Mouse (Mus musculus) splenic B cell, adult 2 months (primary cell): ENCODE data around the gene Pxk.

Source experiments
- DNase-seq: peaks from one replicate; pipeline ENCODE4 v3.0.0-alpha.2; 2011; ENCODE audit warnings: low read depth, low spot score
- H3K27me3 ChIP-seq: 2 replicates; pipeline ENCODE4 v1.6.1; 2012; ENCODE audit warnings: mild to moderate bottlenecking, low read length, moderate library complexity, mixed read lengths; ENCODE audit not compliant: control insufficient read depth, poor library complexity, insufficient read depth, severe bottlenecking
- H3K36me3 ChIP-seq: 2 replicates; pipeline ENCODE4 v1.6.1; 2012; ENCODE audit warnings: mild to moderate bottlenecking, low read length, moderate library complexity, mixed read lengths; ENCODE audit not compliant: control insufficient read depth, poor library complexity, insufficient read depth, severe bottlenecking

Pxk gene

GRCm38 (mm10) chr14:8097978-8098686 is at the start of gene Pxk:
Gene Pxk, plus strand, starts transcription at chr14:8098211.
- Histone ChIP-seq H3K27me3 (no peaks in the 10 kb centered on the region), H3K36me3 (peaks cover 4% of the 10 kb centered on the region; the same call in 1 of the 2 replicates)
- peak; percentile 87 for DNase-seq

- Histone ChIP-seq H3K27me3 (no peaks in the 10 kb centered on the region), H3K36me3 (no peaks in the 10 kb centered on the region)
- peak; percentile 7 for DNase-seq
Measured at GRCm38 (mm10) chr14:8049334-8049733, 48.7 kb upstream of the Pxk start.

GRCm38 (mm10) chr14:8051869-8052268 is 46.1 kb upstream of the Pxk start:
- no peak for DNase-seq
- no peaks in the 10 kb centered on the region for H3K27me3 ChIP-seq

GRCm38 (mm10) chr14:8052661-8053060 is 45.4 kb upstream of the Pxk start:
- DNase-seq, result no peak
- no peaks in the 10 kb centered on the region for H3K27me3 ChIP-seq
- no peaks in the 10 kb centered on the region for H3K36me3 ChIP-seq

More at GRCm38 (mm10) chr14:8051869-8052268, 46.1 kb upstream of the Pxk start:
- no peaks in the 10 kb centered on the region for H3K36me3 ChIP-seq

- Histone ChIP-seq H3K36me3 (no peaks in the 10 kb centered on the region), H3K27me3 (no peaks in the 10 kb centered on the region)
- DNase-seq, result no peak
Measured at GRCm38 (mm10) chr14:8054310-8055102, 43.5 kb upstream of the Pxk start.

- Histone ChIP-seq H3K27me3 (no peaks in the 10 kb centered on the region), H3K36me3 (no peaks in the 10 kb centered on the region)
- DNase-seq, result no peak
Measured at GRCm38 (mm10) chr14:8056076-8056475, 41.9 kb upstream of the Pxk start.

GRCm38 (mm10) chr14:8059938-8060337 is 38.1 kb upstream of the Pxk start:
- Histone ChIP-seq H3K36me3 (no peaks in the 10 kb centered on the region), H3K27me3 (no peaks in the 10 kb centered on the region)
- no peak for DNase-seq

GRCm38 (mm10) chr14:8062076-8062475 is 35.9 kb upstream of the Pxk start:
- no peak for DNase-seq
- Histone ChIP-seq H3K36me3 (no peaks in the 10 kb centered on the region), H3K27me3 (no peaks in the 10 kb centered on the region)

- DNase-seq, result no peak
- H3K27me3 ChIP-seq, result no peaks in the 10 kb centered on the region
Measured at GRCm38 (mm10) chr14:8062537-8063301, 35.3 kb upstream of the Pxk start.

GRCm38 (mm10) chr14:8063835-8064785 is 33.9 kb upstream of the Pxk start:
- H3K27me3 ChIP-seq, result no peaks in the 10 kb centered on the region
- H3K36me3 ChIP-seq, result no peaks in the 10 kb centered on the region
- no peak for DNase-seq

More at GRCm38 (mm10) chr14:8062537-8063301, 35.3 kb upstream of the Pxk start:
- H3K36me3 ChIP-seq, result no peaks in the 10 kb centered on the region

GRCm38 (mm10) chr14:8080165-8080679 is 17.8 kb upstream of the Pxk start, which contains the start of gene Rpp14:
Gene Rpp14, plus strand, starts transcription at chr14:8080367.
- DNase-seq, result peak; percentile 97
- Histone ChIP-seq H3K27me3 (no peaks in the 10 kb centered on the region), H3K36me3 (no peaks in the 10 kb centered on the region)

- DNase-seq, result no peak
- no peaks in the 10 kb centered on the region for H3K27me3 ChIP-seq
- no peaks in the 10 kb centered on the region for H3K36me3 ChIP-seq
Measured at GRCm38 (mm10) chr14:8080718-8081117, 17.3 kb upstream of the Pxk start.

- H3K36me3 ChIP-seq, result peaks cover 3% of the 10 kb centered on the region; the same call in 1 of the 2 replicates
- no peaks in the 10 kb centered on the region for H3K27me3 ChIP-seq
- no peak for DNase-seq
Measured at GRCm38 (mm10) chr14:8082949-8083348, 15.1 kb upstream of the Pxk start.
